Mouse (Mus musculus) midbrain, embryonic 11.5 days (tissue): Measurements from ENCODE around the gene Relb. TPM values are rescaled to one million over a fixed set of nuclear protein-coding genes. Genes with fewer than 3 reads are reported as not detected.

Source experiments
- ATAC-seq: fragments of 200-750 bp; cut with Nextera tagmentation; 2 replicates; pipeline ENCODE4 v1.8.0; 2017; ENCODE audit warnings: moderate TSS enrichment, moderate library complexity; ENCODE audit not compliant: low FRiP score
- DNase-seq: peaks from one replicate; pipeline ENCODE4 v3.0.0; 2015; ENCODE audit warnings: low spot score; ENCODE audit errors: missing footprints
- H3K27ac ChIP-seq: fragments of 300-500 bp; sonication (generic); 2 replicates; pipeline ENCODE4 v1.5.1; 2014; ENCODE audit warnings: low read depth, low read length
- H3K27me3 ChIP-seq: fragments of 300-500 bp; sonication (generic); 2 replicates; pipeline ENCODE4 v1.6.1; 2014; ENCODE audit warnings: mild to moderate bottlenecking, low read length, moderate library complexity, mixed read lengths; ENCODE audit not compliant: control insufficient read depth, insufficient read depth
- H3K36me3 ChIP-seq: fragments of 300-500 bp; sonication (generic); 2 replicates; pipeline ENCODE4 v1.6.1; 2014; ENCODE audit warnings: mild to moderate bottlenecking, low read length, moderate library complexity, mixed read lengths; ENCODE audit not compliant: control insufficient read depth, insufficient read depth
- H3K4me1 ChIP-seq: fragments of 300-500 bp; sonication (generic); 2 replicates; pipeline ENCODE4 v1.6.1; 2014; ENCODE audit warnings: low read length; ENCODE audit not compliant: control insufficient read depth, insufficient read depth
- H3K4me2 ChIP-seq: fragments of 300-500 bp; sonication (generic); 2 replicates; pipeline ENCODE4 v1.6.1; 2014; ENCODE audit warnings: mild to moderate bottlenecking, moderate library complexity
- H3K4me3 ChIP-seq: fragments of 300-500 bp; sonication (generic); 2 replicates; pipeline ENCODE4 v1.5.1; 2014; ENCODE audit warnings: low read depth, low read length
- H3K9ac ChIP-seq: fragments of 300-500 bp; sonication (generic); 2 replicates; pipeline ENCODE4 v1.6.1; 2014; ENCODE audit warnings: low read length
- H3K9me3 ChIP-seq: fragments of 300-500 bp; sonication (generic); 2 replicates; pipeline ENCODE4 v1.6.1; 2016; ENCODE audit warnings: low read length; ENCODE audit not compliant: control insufficient read depth
- WGBS: fragments of 180-500 bp; shearing (Covaris S2); extraction: QIAGEN DNeasy Blood & Tissue Kit; methylation state at CpG from one replicate; pipeline ENCODE4 v1.1.7; 2014; 5-methylcytosine and 5-hydroxymethylcytosine counted together
- polyA plus RNA-seq: library from polyadenylated mRNA; unstranded; fragments of >200 nt; fragmentation: Nextera tagmentation; extraction: Ambion mirVana; gene quantifications from 2 replicates; pipeline ENCODE4 v1.2.1, GENCODE M21; 2014

The Relb gene
- polyA plus RNA-seq, 1 experiment from 2014 or later = 4.3 TPM

DNA sequence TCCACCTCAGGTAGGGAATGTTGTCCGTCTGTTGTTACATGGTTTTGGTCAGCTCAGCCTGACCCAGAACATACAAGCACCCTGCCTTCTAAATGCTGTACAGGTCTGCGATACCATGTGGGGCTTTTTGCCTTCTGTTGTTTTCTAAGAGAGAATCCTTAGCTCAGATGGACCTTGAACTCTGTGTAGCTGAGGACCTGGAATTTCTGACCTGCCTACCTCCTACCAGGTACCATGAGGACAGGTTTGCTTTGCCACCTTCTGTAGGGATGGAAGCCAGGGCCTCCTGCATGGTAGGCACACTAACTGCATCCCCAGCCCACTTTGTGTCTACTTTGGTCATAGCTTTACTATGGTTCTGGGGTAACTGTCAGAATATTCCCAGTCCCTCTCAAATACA lies 63.4 kb downstream of the Relb start:
- Histone ChIP-seq H3K4me1 (peaks cover 7% of the 10 kb centered on the region), H3K27ac (no peak overlapping the region), H3K9ac (no peak overlapping the region), H3K36me3 (peaks cover 12% of the 10 kb centered on the region), H3K9me3 (no peaks in the 10 kb centered on the region; the same call in 1 of the 2 replicates), H3K27me3 (no peaks in the 10 kb centered on the region), H3K4me3 (no peak overlapping the region), H3K4me2 (no peak overlapping the region)
- DNase-seq (no peak), ATAC-seq (no peak)
- 94% methylated on average over 2 of the region's 2 CpGs for WGBS

DNA sequence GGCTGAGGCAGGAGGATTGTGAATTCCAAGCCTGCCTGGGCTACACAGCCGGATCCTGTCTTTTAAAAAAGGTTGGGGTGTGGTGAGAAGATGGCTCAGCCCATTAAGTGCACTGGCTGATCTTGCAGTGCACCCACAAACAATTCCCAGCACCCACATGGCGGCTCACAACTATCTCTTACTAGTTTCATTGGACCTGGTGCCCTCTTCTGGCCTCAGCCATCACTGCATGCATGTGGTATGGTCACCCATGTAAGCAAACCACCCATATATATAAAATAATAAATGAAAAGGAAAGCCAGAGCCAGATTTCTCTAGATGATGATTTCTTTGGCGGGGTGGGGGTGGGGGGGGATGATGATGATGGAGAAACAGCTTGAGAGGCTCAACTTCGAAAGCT lies 64.8 kb downstream of the Relb start:
- no peaks in the 10 kb centered on the region for H3K27me3 ChIP-seq
- DNase-seq (no peak), ATAC-seq (no peak)
- no peak overlapping the region for H3K27ac ChIP-seq
- no peak overlapping the region for H3K4me2 ChIP-seq
- H3K4me3 ChIP-seq = no peak overlapping the region
- H3K36me3 ChIP-seq = peaks cover 12% of the 10 kb centered on the region
- no peak overlapping the region for H3K9ac ChIP-seq
- H3K4me1 ChIP-seq = peaks cover 15% of the 10 kb centered on the region
- 85% methylated on average over 4 of the region's 4 CpGs for WGBS
- H3K9me3 ChIP-seq = no peaks in the 10 kb centered on the region; the same call in 1 of the 2 replicates

GRCm38 (mm10) chr7:19563884-19564283 lies 65.4 kb downstream of the Relb start:
- peaks cover 20% of the 10 kb centered on the region for H3K4me1 ChIP-seq

DNA sequence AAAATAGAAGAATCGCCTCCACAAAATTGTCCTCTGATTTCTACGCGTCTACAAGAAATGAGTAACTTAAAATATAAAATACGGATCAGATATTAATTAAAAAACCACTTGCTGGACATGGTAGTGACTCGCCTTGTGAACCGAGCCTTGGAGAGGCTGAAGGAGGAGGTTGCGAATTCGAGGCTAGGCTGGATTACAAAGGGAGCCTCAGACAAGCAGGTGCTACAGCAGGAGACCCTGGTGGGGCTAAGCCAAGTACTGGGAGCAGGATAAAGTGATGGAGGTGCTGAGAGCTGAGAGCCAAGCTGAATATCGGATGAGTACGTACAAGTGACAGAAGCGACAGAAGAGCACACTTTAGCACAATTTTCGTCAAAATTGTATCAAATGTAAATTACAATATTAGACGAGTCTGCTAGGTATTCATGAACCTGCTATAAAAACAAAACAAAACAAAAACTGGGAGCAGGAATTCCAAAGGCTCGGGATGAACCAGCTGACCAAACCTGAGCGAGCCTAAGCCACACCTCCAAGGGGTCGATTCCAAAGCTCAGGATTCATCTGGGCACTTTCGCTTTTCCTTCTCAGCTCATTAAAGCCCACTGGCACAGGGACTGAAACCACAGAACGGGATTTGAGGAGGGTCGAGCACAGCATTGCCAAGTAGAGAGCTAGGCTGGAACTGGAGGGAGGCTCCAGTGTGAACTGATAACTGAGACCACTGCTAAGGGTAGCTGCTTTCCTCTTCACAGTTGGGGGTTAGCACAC lies 66.4 kb downstream of the Relb start, which contains the start of gene Ppp1r37:
Gene Ppp1r37, minus strand, starts transcription at position 434 of the 768 bp plus-strand sequence.
- DNase-seq (peak; percentile 90), ATAC-seq (peak; percentile 28; the same call in 1 of the 2 replicates)
- Histone ChIP-seq H3K4me3 (peak within 1 kb of the TSS; percentile 81), H3K27me3 (no peaks in the 10 kb centered on the region), H3K36me3 (peaks cover 10% of the 10 kb centered on the region), H3K4me2 (peak within 1 kb of the TSS; percentile 88), H3K4me1 (peaks cover 21% of the 10 kb centered on the region), H3K9ac (peak within 1 kb of the TSS; percentile 95), H3K9me3 (no peaks in the 10 kb centered on the region; the same call in 1 of the 2 replicates), H3K27ac (peak within 1 kb of the TSS; percentile 86)
- WGBS = 1% methylated on average over 19 of the region's 19 CpGs

More at GRCm38 (mm10) chr7:19563884-19564283, 65.4 kb downstream of the Relb start:
- DNase-seq (no peak), ATAC-seq (no peak)
- WGBS = 84% methylated on average over 3 of the region's 3 CpGs
- Histone ChIP-seq H3K9ac (no peak overlapping the region), H3K36me3 (peaks cover 12% of the 10 kb centered on the region), H3K9me3 (no peaks in the 10 kb centered on the region; the same call in 1 of the 2 replicates), H3K4me2 (no peak overlapping the region), H3K27ac (no peak overlapping the region), H3K27me3 (no peaks in the 10 kb centered on the region), H3K4me3 (no peak overlapping the region)

GRCm38 (mm10) chr7:19561765-19562642 lies 67.2 kb downstream of the Relb start:
- H3K36me3 ChIP-seq = peaks cover 10% of the 10 kb centered on the region
- H3K27me3 ChIP-seq = no peaks in the 10 kb centered on the region
- H3K4me1 ChIP-seq = peaks cover 21% of the 10 kb centered on the region
- peak overlapping the region; percentile 88 for H3K4me2 ChIP-seq
- DNase-seq (peak; percentile 100), ATAC-seq (peak; percentile 89)
- H3K9me3 ChIP-seq = no peaks in the 10 kb centered on the region; the same call in 1 of the 2 replicates
- H3K27ac ChIP-seq = peak overlapping the region; percentile 86
- peak overlapping the region; percentile 95 for H3K9ac ChIP-seq
- peak overlapping the region; percentile 81 for H3K4me3 ChIP-seq
- under 1% methylated on average over 100 of the region's 102 CpGs for WGBS

- WGBS = 2% methylated on average over 11 of the region's 11 CpGs
- ATAC-seq (no peak), DNase-seq (no peak)
- H3K36me3 ChIP-seq = peaks cover 10% of the 10 kb centered on the region
- no peaks in the 10 kb centered on the region for H3K27me3 ChIP-seq
- peak overlapping the region; percentile 88 for H3K4me2 ChIP-seq
- H3K9ac ChIP-seq = peak overlapping the region; percentile 95
- H3K4me3 ChIP-seq = peak overlapping the region; percentile 81
- no peaks in the 10 kb centered on the region; the same call in 1 of the 2 replicates for H3K9me3 ChIP-seq
- H3K4me1 ChIP-seq = peaks cover 21% of the 10 kb centered on the region
- H3K27ac ChIP-seq = peak overlapping the region; percentile 86; the same call in 1 of the 2 replicates
These were observed 67.8 kb downstream of the Relb start for GRCm38 (mm10) chr7:19561431-19561764.

DNA sequence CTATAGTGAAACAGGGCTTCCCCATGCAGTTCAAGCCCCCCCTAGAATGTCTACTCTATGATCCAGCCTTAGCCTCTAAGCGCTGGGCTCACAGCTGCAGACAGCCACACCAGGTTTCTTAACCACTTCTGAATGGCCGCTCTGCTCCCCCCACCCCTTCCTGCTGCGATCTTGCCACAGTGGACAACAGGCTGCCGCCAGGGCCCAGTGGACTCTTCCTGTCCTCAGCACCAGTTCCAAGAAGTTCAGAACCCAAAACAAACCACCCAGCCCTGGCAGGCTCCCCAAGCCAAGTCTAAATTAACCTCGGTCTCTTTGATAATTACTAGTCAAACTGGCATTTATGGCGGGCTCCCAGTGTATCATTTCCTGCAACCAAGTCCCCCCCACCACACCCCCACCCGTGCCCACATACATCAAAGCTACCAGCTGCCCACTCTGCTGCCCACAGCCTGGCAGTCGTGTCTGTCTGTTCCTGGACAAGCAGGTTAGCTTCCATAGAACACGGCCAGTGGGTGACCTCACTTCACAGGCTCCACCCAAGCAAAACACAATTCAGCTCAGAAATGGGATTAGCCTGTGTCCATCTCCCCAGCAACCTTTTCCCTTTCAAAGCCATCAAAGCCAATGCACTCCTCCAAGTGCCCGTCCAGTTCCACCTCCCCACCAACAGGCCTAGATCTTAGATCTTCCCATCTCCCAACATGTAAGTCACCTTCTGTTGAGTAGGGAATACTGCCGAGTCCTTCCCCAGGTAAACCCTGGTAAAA lies 68.6 kb downstream of the Relb start:
- no peak for ATAC-seq
- Histone ChIP-seq H3K9me3 (no peaks in the 10 kb centered on the region; the same call in 1 of the 2 replicates), H3K27me3 (no peaks in the 10 kb centered on the region), H3K4me3 (peak overlapping the region; percentile 81), H3K4me1 (peaks cover 21% of the 10 kb centered on the region), H3K36me3 (peaks cover 10% of the 10 kb centered on the region), H3K27ac (no peak overlapping the region), H3K4me2 (peak overlapping the region; percentile 88), H3K9ac (peak overlapping the region; percentile 95)
- 23% methylated on average over 11 of the region's 11 CpGs for WGBS
- peak; percentile 90 for DNase-seq

DNA sequence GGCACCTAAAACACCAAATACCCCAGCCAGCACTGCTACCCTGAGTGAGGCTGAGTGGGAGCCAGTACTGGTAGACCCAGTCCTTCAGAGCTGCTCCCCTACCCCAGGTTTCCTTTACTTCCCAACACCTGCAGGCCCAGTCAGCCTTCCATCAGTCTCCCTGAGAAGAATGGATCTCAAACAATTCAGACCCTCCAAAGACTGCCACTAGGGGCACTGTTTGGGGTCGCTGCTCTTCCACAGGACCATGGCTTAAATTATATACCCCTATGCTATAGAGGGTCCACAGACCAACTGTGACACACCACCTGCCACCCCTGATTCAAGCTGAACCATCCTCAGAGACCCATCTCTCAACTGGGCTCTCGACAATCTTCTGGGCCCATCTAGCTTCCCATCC lies 70.3 kb downstream of the Relb start:
- Histone ChIP-seq H3K4me1 (peaks cover 21% of the 10 kb centered on the region), H3K27ac (no peak overlapping the region), H3K36me3 (no peaks in the 10 kb centered on the region; the same call in 1 of the 2 replicates), H3K4me3 (no peak overlapping the region), H3K9me3 (no peaks in the 10 kb centered on the region), H3K9ac (peak overlapping the region; percentile 30), H3K4me2 (no peak overlapping the region), H3K27me3 (no peaks in the 10 kb centered on the region)
- WGBS = 49% methylated on average over 2 of the region's 2 CpGs
- peak; percentile 95 for DNase-seq
- no peak for ATAC-seq
